Mouse (Mus musculus): ENCODE measurements around the gene St7l. TPM values are rescaled to one million over a fixed set of nuclear protein-coding genes. Genes with fewer than 3 reads are reported as not detected.
"Not testable (repeated sequence)": the region's sequence is repeated elsewhere in the genome, so short reads cannot be mapped to it uniquely, and the experiment has no call there.

Gene St7l
- polyA plus RNA-seq, 1 experiment from 2014 or later, result 38.9 TPM

- H3K9ac ChIP-seq, result no peak overlapping the region
- ATAC-seq (replicated peaks; ENCODE audit: low FRiP score), result no peak
- H3K27me3 ChIP-seq, result no peaks in the 10 kb centered on the region
- no peaks in the 10 kb centered on the region for H3K9me3 ChIP-seq (replicated peaks)
- H3K4me1 ChIP-seq, result no peaks in the 10 kb centered on the region
- peaks cover 43% of the 10 kb centered on the region for H3K36me3 ChIP-seq
- WGBS, result 86% methylated on average over 4 of the region's 4 CpGs
- no peak overlapping the region for H3K27ac ChIP-seq
- no peak overlapping the region for H3K4me2 ChIP-seq
- H3K4me3 ChIP-seq (replicated peaks), result no peak overlapping the region
These were observed 17.2 kb upstream of the St7l start for GRCm38 (mm10) chr3:104846601-104847000.

GRCm38 (mm10) chr3:104854465-104854864 is 9.3 kb upstream of the St7l start:
- Histone ChIP-seq H3K9ac (no peak overlapping the region), H3K4me3 (replicated peaks) (no peak overlapping the region), H3K27me3 (no peaks in the 10 kb centered on the region), H3K9me3 (replicated peaks) (no peaks in the 10 kb centered on the region), H3K4me2 (no peak overlapping the region), H3K27ac (no peak overlapping the region), H3K36me3 (peaks cover 25% of the 10 kb centered on the region), H3K4me1 (no peaks in the 10 kb centered on the region)
- no peak for ATAC-seq (replicated peaks; ENCODE audit: low FRiP score)
- WGBS, result 81% methylated on average over 1 of the region's 1 CpGs

- H3K27me3 ChIP-seq, result no peaks in the 10 kb centered on the region
- no peak overlapping the region for H3K4me3 ChIP-seq (replicated peaks)
- H3K4me1 ChIP-seq, result no peaks in the 10 kb centered on the region
- H3K4me2 ChIP-seq, result no peak overlapping the region
- no peak overlapping the region for H3K9ac ChIP-seq
- no peaks in the 10 kb centered on the region for H3K9me3 ChIP-seq (replicated peaks)
- no peak overlapping the region for H3K27ac ChIP-seq
- H3K36me3 ChIP-seq, result peaks cover 26% of the 10 kb centered on the region
- no peak for ATAC-seq (replicated peaks; ENCODE audit: low FRiP score)
These were observed 8.9 kb upstream of the St7l start for GRCm38 (mm10) chr3:104854866-104855265.

- Histone ChIP-seq H3K9me3 (replicated peaks) (no peaks in the 10 kb centered on the region), H3K9ac (no peak overlapping the region), H3K4me1 (peaks cover 2% of the 10 kb centered on the region), H3K27me3 (no peaks in the 10 kb centered on the region), H3K4me3 (replicated peaks) (no peak overlapping the region), H3K4me2 (no peak overlapping the region), H3K27ac (no peak overlapping the region), H3K36me3 (peaks cover 23% of the 10 kb centered on the region)
- ATAC-seq (replicated peaks; ENCODE audit: low FRiP score), result no peak
- whole genome bisulfite sequencing, result 69% methylated on average over 1 of the region's 1 CpGs
These were observed 7.7 kb upstream of the St7l start for GRCm38 (mm10) chr3:104856106-104856505.

- Histone ChIP-seq H3K27me3 (no peaks in the 10 kb centered on the region), H3K9me3 (replicated peaks) (no peaks in the 10 kb centered on the region), H3K4me1 (peaks cover 25% of the 10 kb centered on the region), H3K4me2 (no peak overlapping the region), H3K36me3 (peaks cover 23% of the 10 kb centered on the region), H3K9ac (no peak overlapping the region), H3K4me3 (replicated peaks) (no peak overlapping the region), H3K27ac (no peak overlapping the region)
- WGBS, result 100% methylated on average over 1 of the region's 1 CpGs
- ATAC-seq (replicated peaks; ENCODE audit: low FRiP score), result no peak
These were observed 5.2 kb upstream of the St7l start for GRCm38 (mm10) chr3:104858560-104858959.

GRCm38 (mm10) chr3:104864651-104865340 is 991 bp downstream of the St7l start:
- under 1% methylated on average over 48 of the region's 48 CpGs for WGBS

GRCm38 (mm10) chr3:104865341-104865788 is 1.6 kb downstream of the St7l start:
- H3K9ac ChIP-seq, result peak overlapping the region; percentile 93
- no peaks in the 10 kb centered on the region for H3K9me3 ChIP-seq (replicated peaks)
- 1% methylated on average over 12 of the region's 12 CpGs for WGBS
- H3K4me3 ChIP-seq (replicated peaks), result peak overlapping the region; percentile 89
- H3K4me1 ChIP-seq, result peaks cover 34% of the 10 kb centered on the region
- ATAC-seq (replicated peaks; ENCODE audit: low FRiP score), result peak; percentile 7; the same call in 1 of the 2 replicates
- H3K36me3 ChIP-seq, result peaks cover 18% of the 10 kb centered on the region
- peak overlapping the region; percentile 99 for H3K27ac ChIP-seq
- no peaks in the 10 kb centered on the region for H3K27me3 ChIP-seq
- H3K4me2 ChIP-seq, result peak overlapping the region; percentile 74

More at GRCm38 (mm10) chr3:104864651-104865340, 991 bp downstream of the St7l start:
- Histone ChIP-seq H3K4me3 (replicated peaks) (peak overlapping the region; percentile 89), H3K9ac (peak overlapping the region; percentile 93), H3K4me2 (peak overlapping the region; percentile 74), H3K4me1 (peaks cover 34% of the 10 kb centered on the region), H3K27me3 (no peaks in the 10 kb centered on the region), H3K9me3 (replicated peaks) (no peaks in the 10 kb centered on the region), H3K36me3 (peaks cover 13% of the 10 kb centered on the region), H3K27ac (peak overlapping the region; percentile 99)
- ATAC-seq (replicated peaks; ENCODE audit: low FRiP score), result peak; percentile 91

- H3K9ac ChIP-seq; H3K9me3 ChIP-seq (replicated peaks); H3K27me3 ChIP-seq; ATAC-seq (replicated peaks; ENCODE audit: low FRiP score); H3K27ac ChIP-seq: not testable (repeated sequence)
- peaks cover 31% of the 10 kb centered on the region for H3K36me3 ChIP-seq
- peaks cover 26% of the 10 kb centered on the region for H3K4me1 ChIP-seq
- H3K4me2 ChIP-seq, result peak overlapping the region; percentile 74; the same call in 1 of the 2 replicates
- peak overlapping the region; percentile 89; the same call in 1 of the 2 replicates for H3K4me3 ChIP-seq (replicated peaks)
These were observed 2.9 kb downstream of the St7l start for GRCm38 (mm10) chr3:104866674-104867073.

- H3K4me2 ChIP-seq, result no peak overlapping the region
- no peaks in the 10 kb centered on the region for H3K27me3 ChIP-seq
- H3K4me1 ChIP-seq, result peaks cover 9% of the 10 kb centered on the region
- no peak overlapping the region for H3K27ac ChIP-seq
- no peaks in the 10 kb centered on the region for H3K9me3 ChIP-seq (replicated peaks)
- H3K36me3 ChIP-seq, result peaks cover 60% of the 10 kb centered on the region
- no peak overlapping the region for H3K4me3 ChIP-seq (replicated peaks)
- no peak overlapping the region for H3K9ac ChIP-seq
- no peak for ATAC-seq (replicated peaks; ENCODE audit: low FRiP score)
These were observed 5.8 kb downstream of the St7l start for GRCm38 (mm10) chr3:104869611-104870010.

- H3K4me1 ChIP-seq, result 0 out of 2 replicates have a peak, but pooled peaks cover 3% of the 10 kb centered on the region
- peaks cover 67% of the 10 kb centered on the region for H3K36me3 ChIP-seq
- no peaks in the 10 kb centered on the region for H3K9me3 ChIP-seq (replicated peaks)
- H3K27ac ChIP-seq, result no peak overlapping the region
- no peak for ATAC-seq (replicated peaks; ENCODE audit: low FRiP score)
- no peak overlapping the region for H3K9ac ChIP-seq
- H3K4me3 ChIP-seq (replicated peaks), result no peak overlapping the region
- no peaks in the 10 kb centered on the region for H3K27me3 ChIP-seq
- H3K4me2 ChIP-seq, result no peak overlapping the region
- 91% methylated on average over 3 of the region's 3 CpGs for WGBS
These were observed 24.8 kb downstream of the St7l start for GRCm38 (mm10) chr3:104888585-104888984.

- WGBS, result 76% methylated on average over 3 of the region's 3 CpGs
- H3K36me3 ChIP-seq, result peaks cover 65% of the 10 kb centered on the region
These were observed 32.3 kb downstream of the St7l start for GRCm38 (mm10) chr3:104896141-104896540.

GRCm38 (mm10) chr3:104901154-104901553 is 37.3 kb downstream of the St7l start:
- no peak for ATAC-seq (replicated peaks; ENCODE audit: low FRiP score)
- Histone ChIP-seq H3K4me1 (no peaks in the 10 kb centered on the region), H3K27ac (no peak overlapping the region), H3K9me3 (replicated peaks) (no peaks in the 10 kb centered on the region), H3K9ac (no peak overlapping the region), H3K27me3 (no peaks in the 10 kb centered on the region), H3K4me3 (replicated peaks) (no peak overlapping the region), H3K36me3 (peaks cover 56% of the 10 kb centered on the region), H3K4me2 (no peak overlapping the region)
- 86% methylated on average over 4 of the region's 4 CpGs for WGBS

More at GRCm38 (mm10) chr3:104896141-104896540, 32.3 kb downstream of the St7l start:
- no peak for ATAC-seq (replicated peaks; ENCODE audit: low FRiP score)
- no peak overlapping the region for H3K4me3 ChIP-seq (replicated peaks)
- H3K9me3 ChIP-seq (replicated peaks), result no peaks in the 10 kb centered on the region
- no peaks in the 10 kb centered on the region for H3K4me1 ChIP-seq
- no peak overlapping the region for H3K4me2 ChIP-seq
- H3K9ac ChIP-seq, result no peak overlapping the region
- no peaks in the 10 kb centered on the region for H3K27me3 ChIP-seq
- H3K27ac ChIP-seq, result no peak overlapping the region

GRCm38 (mm10) chr3:104905389-104905788 is 41.6 kb downstream of the St7l start:
- Histone ChIP-seq H3K27ac (no peak overlapping the region), H3K4me1 (0 out of 2 replicates have a peak, but pooled peaks cover 3% of the 10 kb centered on the region), H3K4me3 (replicated peaks) (no peak overlapping the region), H3K9ac (no peak overlapping the region), H3K36me3 (peaks cover 48% of the 10 kb centered on the region), H3K4me2 (no peak overlapping the region), H3K9me3 (replicated peaks) (no peaks in the 10 kb centered on the region), H3K27me3 (no peaks in the 10 kb centered on the region)
- no peak for ATAC-seq (replicated peaks; ENCODE audit: low FRiP score)
- WGBS, result 91% methylated on average over 4 of the region's 4 CpGs
